Mouse (Mus musculus) G1E (cell line): Measurements from ENCODE around the gene Gpatch8.

Experiments
- CTCF ChIP-seq: IDR thresholded peaks from 2 replicates; pipeline ENCODE4 v1.5.1; 2012; ENCODE audit warnings: low read depth, low read length, inconsistent platforms, mixed read lengths
- GATA1 ChIP-seq: IDR thresholded peaks from 2 replicates; pipeline ENCODE4 v1.6.1; 2012; ENCODE audit warnings: borderline replicate concordance, low read length, inconsistent platforms, mixed read lengths
- GATA2 ChIP-seq: IDR thresholded peaks from 2 replicates; pipeline ENCODE4 v1.6.1; 2012; ENCODE audit warnings: low read depth, low read length, inconsistent platforms, borderline replicate concordance

DNA sequence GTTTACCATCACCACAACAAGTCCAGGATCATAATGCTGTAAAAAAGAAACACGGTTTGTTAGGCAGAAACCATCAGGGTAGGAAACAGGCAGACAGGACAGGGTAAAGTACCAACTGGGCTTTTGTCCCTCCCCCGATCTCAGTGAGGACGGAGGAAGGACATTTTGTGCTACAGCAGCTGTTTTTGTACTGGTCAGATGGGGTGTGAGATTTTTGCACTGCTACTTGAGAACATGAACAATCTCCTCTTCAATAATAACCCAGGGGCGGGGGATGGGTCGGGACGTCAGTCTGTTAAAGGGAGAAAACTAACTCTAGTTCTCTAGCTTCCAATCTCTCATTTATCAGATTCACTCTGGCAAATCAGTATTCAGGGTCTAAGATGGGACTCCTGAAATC, 46.0 kb downstream of the Gpatch8 start:
- TF ChIP-seq GATA2, result no peak
- no peak for TF ChIP-seq CTCF
- no peak for TF ChIP-seq GATA1
